Mouse (Mus musculus): Measurements from ENCODE around the gene Fcgr4. TPM values are rescaled to one million over a fixed set of nuclear protein-coding genes. Genes with fewer than 3 reads are reported as not detected.
A peak's percentile ranks its signal among the peaks of the same experiment; 100 is the strongest.
"Not testable (repeated sequence)": the region's sequence is repeated elsewhere in the genome, so short reads cannot be mapped to it uniquely, and the experiment has no call there.

Gene Fcgr4
- total and polyA plus RNA-seq, 3 experiments: 0.03 to 0.22 TPM; not detected in 1

DNA sequence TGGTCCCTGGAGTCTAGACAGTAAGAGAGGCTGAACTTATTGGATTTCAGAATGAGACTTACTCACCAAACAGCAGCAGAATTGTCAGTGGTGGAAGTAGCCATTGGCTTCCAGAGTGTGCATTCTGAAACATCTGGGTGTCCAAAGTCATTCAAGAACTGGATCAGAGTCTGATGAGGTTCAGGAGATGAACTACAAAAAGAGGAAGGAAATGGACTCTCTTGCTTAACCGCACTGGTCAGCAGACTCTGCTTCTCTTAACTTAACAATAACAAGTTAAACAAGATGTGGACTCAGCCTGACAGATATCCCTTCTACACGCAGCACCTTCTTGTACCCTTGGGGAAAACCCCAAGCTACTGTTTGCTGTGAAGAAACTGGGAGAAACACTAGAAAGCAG, 40.5 kb downstream of the Fcgr4 start:
- Histone ChIP-seq H3K4me3 (ENCODE audit: low read depth, low read length) (no peak overlapping the region), H3K9me3 (replicated peaks) (peaks cover 11% of the 10 kb centered on the region), H3K27me3 (ENCODE audit: insufficient read depth, low read length) (no peaks in the 10 kb centered on the region), H3K36me3 (replicated peaks) (no peaks in the 10 kb centered on the region), H3K4me1 (ENCODE audit: insufficient read depth, low read depth, low read length) (peaks cover 19% of the 10 kb centered on the region)
- ATAC-seq (ENCODE audit: extremely low read depth, insufficient number of reproducible peaks, low FRiP score, poor library complexity, severe bottlenecking) (peak; percentile 46; the same call in 1 of the 2 replicates), DNase-seq (ENCODE audit: low spot score) (no peak)
- TF ChIP-seq POLR2AphosphoS5 (IDR thresholded peaks at IDR 0.05; ENCODE audit: insufficient replicate concordance, low read depth, low read length) (no peak), CTCF (IDR thresholded peaks at IDR 0.05; ENCODE audit: low read depth, low read length) (no peak), GATA2 (IDR thresholded peaks at IDR 0.05; ENCODE audit: borderline replicate concordance, low read depth, low read length) (no peak), TAL1 (conservative IDR thresholded peaks at IDR 0.05; ENCODE audit: low read depth, low read length) (no peak), GATA1 (IDR thresholded peaks at IDR 0.05; ENCODE audit: borderline replicate concordance, low read length) (no peak)

DNA sequence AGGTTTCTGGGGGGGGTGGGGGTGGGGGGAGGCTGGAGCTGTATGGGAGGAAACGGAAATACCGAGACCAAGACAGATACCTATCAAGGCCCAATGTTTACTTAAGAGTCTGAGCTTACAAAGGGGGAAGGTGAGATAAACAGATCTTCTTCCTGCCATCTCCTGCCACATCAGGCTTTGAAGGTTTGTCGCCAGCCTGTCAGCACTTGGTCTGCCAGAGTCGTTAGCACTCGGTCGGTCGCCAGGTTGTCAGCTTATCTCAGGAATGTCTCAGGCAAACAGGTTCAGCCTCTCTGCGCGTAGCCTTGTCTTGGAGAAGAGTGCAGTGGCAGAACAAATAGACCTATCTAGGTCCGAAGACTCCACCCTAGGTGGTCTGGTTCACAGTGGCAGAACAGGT, 41.7 kb downstream of the Fcgr4 start:
- DNase-seq (ENCODE audit: low spot score) (no peak), ATAC-seq (ENCODE audit: extremely low read depth, insufficient number of reproducible peaks, low FRiP score, poor library complexity, severe bottlenecking) (peak; percentile 26)
- peaks cover 14% of the 10 kb centered on the region for H3K9me3 ChIP-seq (replicated peaks)
- H3K27me3 ChIP-seq (ENCODE audit: insufficient read depth, low read length): no peaks in the 10 kb centered on the region; the same call in 1 of the 2 replicates
- H3K36me3 ChIP-seq (replicated peaks): no peaks in the 10 kb centered on the region
- H3K4me1 ChIP-seq (ENCODE audit: insufficient read depth, low read depth, low read length): peaks cover 19% of the 10 kb centered on the region
- TF ChIP-seq GATA2 (IDR thresholded peaks at IDR 0.05; ENCODE audit: borderline replicate concordance, low read depth, low read length) (no peak), CTCF (IDR thresholded peaks at IDR 0.05; ENCODE audit: low read depth, low read length) (no peak), POLR2AphosphoS5 (IDR thresholded peaks at IDR 0.05; ENCODE audit: insufficient replicate concordance, low read depth, low read length) (no peak), TAL1 (conservative IDR thresholded peaks at IDR 0.05; ENCODE audit: low read depth, low read length) (no peak), GATA1 (IDR thresholded peaks at IDR 0.05; ENCODE audit: borderline replicate concordance, low read length) (no peak)
- H3K4me3 ChIP-seq (ENCODE audit: low read depth, low read length): no peak overlapping the region; the same call in 1 of the 2 replicates

GRCm38 (mm10) chr1:171061566-171061965, 42.8 kb downstream of the Fcgr4 start:
- DNase-seq (ENCODE audit: low spot score) (no peak), ATAC-seq (ENCODE audit: extremely low read depth, insufficient number of reproducible peaks, low FRiP score, poor library complexity, severe bottlenecking) (no peak)
- no peak for TF ChIP-seq POLR2AphosphoS5 (IDR thresholded peaks at IDR 0.05; ENCODE audit: insufficient replicate concordance, low read depth, low read length)
- peaks cover 19% of the 10 kb centered on the region for H3K4me1 ChIP-seq (ENCODE audit: insufficient read depth, low read depth, low read length)
- peaks cover 17% of the 10 kb centered on the region for H3K9me3 ChIP-seq (replicated peaks)
- no peak overlapping the region for H3K4me3 ChIP-seq (ENCODE audit: low read depth, low read length)
- no peaks in the 10 kb centered on the region for H3K36me3 ChIP-seq (replicated peaks)
- H3K27me3 ChIP-seq (ENCODE audit: insufficient read depth, low read length): no peaks in the 10 kb centered on the region; the same call in 1 of the 2 replicates

GRCm38 (mm10) chr1:171063569-171064490, 45.1 kb downstream of the Fcgr4 start:
- Histone ChIP-seq H3K9me3 (replicated peaks) (peaks cover 17% of the 10 kb centered on the region), H3K4me1 (ENCODE audit: insufficient read depth, low read depth, low read length) (peaks cover 14% of the 10 kb centered on the region), H3K4me3 (ENCODE audit: low read depth, low read length) (peak overlapping the region; percentile 61)
- ATAC-seq (ENCODE audit: extremely low read depth, insufficient number of reproducible peaks, low FRiP score, poor library complexity, severe bottlenecking); H3K27me3 ChIP-seq (ENCODE audit: insufficient read depth, low read length); DNase-seq (ENCODE audit: low spot score); H3K36me3 ChIP-seq (replicated peaks): not testable (repeated sequence)

DNA sequence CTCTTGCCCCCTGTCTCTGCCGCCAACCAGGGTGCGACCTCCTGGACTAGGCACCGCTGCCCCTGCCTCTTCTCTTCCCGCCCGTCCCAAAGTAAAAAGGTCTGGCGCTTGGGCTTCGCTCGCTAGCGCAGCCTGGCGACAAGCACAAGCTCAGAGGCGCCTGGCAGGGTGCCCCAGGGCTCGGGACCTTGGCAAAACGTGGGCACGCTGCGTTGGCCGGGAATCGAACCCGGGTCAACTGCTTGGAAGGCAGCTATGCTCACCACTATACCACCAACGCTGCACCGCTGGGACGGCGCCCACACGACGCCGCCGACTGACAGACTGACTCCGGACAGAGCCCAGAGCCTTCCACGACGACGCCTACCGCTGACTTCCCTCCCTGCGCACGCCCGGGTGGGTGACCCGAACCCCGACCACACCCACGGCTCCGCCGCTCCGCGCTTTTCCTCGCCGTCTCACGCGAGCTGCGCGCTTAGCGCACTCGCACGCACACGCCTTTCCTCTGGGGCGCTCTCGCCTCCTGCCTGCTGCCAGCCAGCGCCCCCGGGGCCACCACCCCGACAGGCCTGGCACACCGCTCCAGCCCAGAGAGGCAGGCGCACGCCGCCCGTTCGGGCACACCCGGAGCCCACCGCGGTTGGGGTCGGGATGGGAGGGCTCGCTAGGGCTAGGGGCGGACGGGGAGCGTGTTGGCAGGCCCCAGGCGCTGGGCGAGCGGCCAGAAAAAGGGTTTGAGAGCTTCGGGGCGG, 45.9 kb downstream of the Fcgr4 start, which contains the start of gene Fcgr3:
Fcgr3 (minus strand) TSS at position 445 of the 752 bp plus-strand sequence.
- H3K27me3 ChIP-seq (ENCODE audit: insufficient read depth, low read length); H3K36me3 ChIP-seq (replicated peaks); H3K4me1 ChIP-seq (ENCODE audit: insufficient read depth, low read depth, low read length); DNase-seq (ENCODE audit: low spot score): not testable (repeated sequence)
- ATAC-seq (ENCODE audit: extremely low read depth, insufficient number of reproducible peaks, low FRiP score, poor library complexity, severe bottlenecking): peak; percentile 23; the same call in 1 of the 2 replicates
- H3K4me3 ChIP-seq (ENCODE audit: low read depth, low read length): peak within 1 kb of the TSS; percentile 61
- H3K9me3 ChIP-seq (replicated peaks): peaks cover 20% of the 10 kb centered on the region

GRCm38 (mm10) chr1:171065243-171065587, 46.5 kb downstream of the Fcgr4 start:
- H3K27me3 ChIP-seq (ENCODE audit: insufficient read depth, low read length); H3K4me3 ChIP-seq (ENCODE audit: low read depth, low read length); ATAC-seq (ENCODE audit: extremely low read depth, insufficient number of reproducible peaks, low FRiP score, poor library complexity, severe bottlenecking): not testable (repeated sequence)

GRCm38 (mm10) chr1:171065768-171066167, 47.0 kb downstream of the Fcgr4 start:
- not testable (repeated sequence) for DNase-seq (ENCODE audit: low spot score); H3K4me1 ChIP-seq (ENCODE audit: insufficient read depth, low read depth, low read length); H3K36me3 ChIP-seq (replicated peaks); ATAC-seq (ENCODE audit: extremely low read depth, insufficient number of reproducible peaks, low FRiP score, poor library complexity, severe bottlenecking); H3K27me3 ChIP-seq (ENCODE audit: insufficient read depth, low read length)
- Histone ChIP-seq H3K9me3 (replicated peaks) (peaks cover 22% of the 10 kb centered on the region), H3K4me3 (ENCODE audit: low read depth, low read length) (peak overlapping the region; percentile 51; the same call in 1 of the 2 replicates)

More at GRCm38 (mm10) chr1:171065243-171065587, 46.5 kb downstream of the Fcgr4 start:
- not testable (repeated sequence) for H3K4me1 ChIP-seq (ENCODE audit: insufficient read depth, low read depth, low read length); DNase-seq (ENCODE audit: low spot score); H3K36me3 ChIP-seq (replicated peaks)
- peaks cover 20% of the 10 kb centered on the region for H3K9me3 ChIP-seq (replicated peaks)

GRCm38 (mm10) chr1:171066583-171066982, 47.9 kb downstream of the Fcgr4 start:
- not testable (repeated sequence) for H3K27me3 ChIP-seq (ENCODE audit: insufficient read depth, low read length); ATAC-seq (ENCODE audit: extremely low read depth, insufficient number of reproducible peaks, low FRiP score, poor library complexity, severe bottlenecking); H3K4me3 ChIP-seq (ENCODE audit: low read depth, low read length); H3K36me3 ChIP-seq (replicated peaks); H3K4me1 ChIP-seq (ENCODE audit: insufficient read depth, low read depth, low read length); DNase-seq (ENCODE audit: low spot score)
- H3K9me3 ChIP-seq (replicated peaks): peaks cover 22% of the 10 kb centered on the region

- H3K4me1 ChIP-seq (ENCODE audit: insufficient read depth, low read depth, low read length); DNase-seq (ENCODE audit: low spot score); ATAC-seq (ENCODE audit: extremely low read depth, insufficient number of reproducible peaks, low FRiP score, poor library complexity, severe bottlenecking); H3K36me3 ChIP-seq (replicated peaks); H3K27me3 ChIP-seq (ENCODE audit: insufficient read depth, low read length); H3K4me3 ChIP-seq (ENCODE audit: low read depth, low read length): not testable (repeated sequence)
- H3K9me3 ChIP-seq (replicated peaks): peaks cover 20% of the 10 kb centered on the region
These were observed 49.2 kb downstream of the Fcgr4 start for GRCm38 (mm10) chr1:171067928-171068327.

DNA sequence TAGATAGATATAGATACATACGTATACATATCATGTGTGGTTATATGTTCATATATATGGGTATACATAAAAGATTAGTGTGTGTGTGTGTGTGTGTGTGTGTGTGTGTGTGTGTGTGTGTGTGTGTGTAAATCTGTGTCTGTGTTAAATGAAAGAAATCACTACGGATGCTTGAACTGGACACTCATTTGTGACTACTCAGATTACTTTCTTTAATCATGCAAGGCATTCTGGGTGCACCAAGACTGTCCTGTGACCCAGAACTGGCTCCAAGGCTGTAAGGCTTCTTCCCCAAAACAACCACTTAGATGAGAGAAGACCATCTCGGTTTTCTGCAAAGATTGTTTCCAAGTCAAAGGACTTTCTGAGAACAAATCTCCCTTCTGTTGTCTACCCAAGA, 50.8 kb downstream of the Fcgr4 start:
- H3K4me3 ChIP-seq (ENCODE audit: low read depth, low read length); H3K27me3 ChIP-seq (ENCODE audit: insufficient read depth, low read length); DNase-seq (ENCODE audit: low spot score); H3K4me1 ChIP-seq (ENCODE audit: insufficient read depth, low read depth, low read length); H3K36me3 ChIP-seq (replicated peaks); ATAC-seq (ENCODE audit: extremely low read depth, insufficient number of reproducible peaks, low FRiP score, poor library complexity, severe bottlenecking): not testable (repeated sequence)
- peaks cover 11% of the 10 kb centered on the region for H3K9me3 ChIP-seq (replicated peaks)

Data from G1E (cell line).